Mouse (Mus musculus) midbrain, postnatal 0 days (tissue): ENCODE measurements around the gene Tdp1. TPM values are rescaled to one million over a fixed set of nuclear protein-coding genes. Genes with fewer than 3 reads are reported as not detected.
A peak's percentile ranks its signal among the peaks of the same experiment; 100 is the strongest.

Experiments used
- ATAC-seq: fragments of 200-750 bp; cut with Nextera tagmentation; 2 replicates; pipeline ENCODE4 v1.8.0; 2017; ENCODE audit warnings: moderate number of reproducible peaks, mild to moderate bottlenecking, moderate TSS enrichment, moderate library complexity; ENCODE audit not compliant: low FRiP score
- DNase-seq: peaks from one replicate; pipeline ENCODE4 v3.0.0-alpha.2; 2015; ENCODE audit warnings: low spot score
- H3K27ac ChIP-seq: fragments of 300-500 bp; sonication (generic); 2 replicates; pipeline ENCODE4 v1.5.1; 2014; ENCODE audit warnings: low read depth, mild to moderate bottlenecking, low read length, mixed read lengths
- H3K27me3 ChIP-seq: fragments of 300-500 bp; sonication (generic); 2 replicates; pipeline ENCODE4 v1.6.1; 2014; ENCODE audit warnings: low read length, control low read depth, mixed read lengths; ENCODE audit not compliant: insufficient read depth
- H3K36me3 ChIP-seq: fragments of 300-500 bp; sonication (generic); 2 replicates; pipeline ENCODE4 v1.6.1; 2014; ENCODE audit warnings: low read length, control low read depth, mixed read lengths; ENCODE audit not compliant: insufficient read depth
- H3K4me1 ChIP-seq: fragments of 300-500 bp; sonication (generic); 2 replicates; pipeline ENCODE4 v1.6.1; 2014; ENCODE audit warnings: mild to moderate bottlenecking, control low read depth, antibody characterized with exemption, low read length, mixed read lengths; ENCODE audit not compliant: insufficient read depth
- H3K4me2 ChIP-seq: fragments of 300-500 bp; sonication (generic); 2 replicates; pipeline ENCODE4 v1.6.1; 2014; ENCODE audit warnings: low read depth, mild to moderate bottlenecking, low read length, mixed read lengths; ENCODE audit not compliant: poor library complexity, severe bottlenecking
- H3K4me3 ChIP-seq: fragments of 300-500 bp; sonication (generic); 2 replicates; pipeline ENCODE4 v1.5.1; 2014; ENCODE audit warnings: low read depth, mild to moderate bottlenecking, low read length, moderate library complexity
- H3K9ac ChIP-seq: fragments of 300-500 bp; sonication (generic); replicated peaks from 2 replicates; pipeline ENCODE4 v1.6.1; 2014; ENCODE audit warnings: mild to moderate bottlenecking, low read length, moderate library complexity, mixed read lengths; ENCODE audit not compliant: poor library complexity, severe bottlenecking
- H3K9me3 ChIP-seq: fragments of 300-500 bp; sonication (generic); 2 replicates; pipeline ENCODE4 v1.6.1; 2016; ENCODE audit warnings: low read length, control low read depth
- CTCF ChIP-seq: IDR thresholded peaks from 2 replicates; pipeline ENCODE4 v1.5.1; 2016; ENCODE audit warnings: antibody characterized with exemption, mild to moderate bottlenecking
- WGBS: fragments of 180-500 bp; shearing (Covaris S2); extraction: QIAGEN DNeasy Blood & Tissue Kit; methylation state at CpG from one replicate; pipeline ENCODE4 v1.1.7; 2014; 5-methylcytosine and 5-hydroxymethylcytosine counted together
- polyA plus RNA-seq: library from polyadenylated mRNA; unstranded; fragments of >200 nt; fragmentation: Nextera tagmentation; extraction: Ambion mirVana; gene quantifications from 2 replicates; pipeline ENCODE4 v1.2.1, GENCODE M21; 2015
- total RNA-seq: library from RNA; depleted of rRNA; stranded (reverse); fragments of >200 nt; gene quantifications from 2 replicates; pipeline ENCODE4 v1.2.3, GENCODE M21; 2014

Tdp1 gene
- total and polyA plus RNA-seq, 2 experiments from 2014 or later, result 19.0 to 31.8 TPM

GRCm38 (mm10) chr12:99844951-99845350 lies 39.4 kb upstream of the Tdp1 start:
- Histone ChIP-seq H3K27me3 (no peaks in the 10 kb centered on the region), H3K4me1 (no peaks in the 10 kb centered on the region), H3K4me2 (no peak overlapping the region), H3K36me3 (no peaks in the 10 kb centered on the region), H3K9me3 (no peaks in the 10 kb centered on the region), H3K4me3 (no peak overlapping the region), H3K27ac (no peak overlapping the region), H3K9ac (no peak overlapping the region)
- ATAC-seq (no peak), DNase-seq (no peak)
- TF ChIP-seq CTCF, result no peak
- 88% methylated on average over 8 of the region's 8 CpGs for WGBS

GRCm38 (mm10) chr12:99849996-99850395 lies 34.3 kb upstream of the Tdp1 start:
- H3K27me3 ChIP-seq, result no peaks in the 10 kb centered on the region
- H3K4me1 ChIP-seq, result peaks cover 8% of the 10 kb centered on the region; the same call in 1 of the 2 replicates
- no peak overlapping the region for H3K4me2 ChIP-seq
- DNase-seq (no peak), ATAC-seq (no peak)
- H3K9ac ChIP-seq, result no peak overlapping the region
- no peaks in the 10 kb centered on the region for H3K9me3 ChIP-seq
- no peaks in the 10 kb centered on the region for H3K36me3 ChIP-seq
- TF ChIP-seq CTCF, result no peak
- no peak overlapping the region for H3K27ac ChIP-seq
- 84% methylated on average over 2 of the region's 2 CpGs for WGBS
- H3K4me3 ChIP-seq, result no peak overlapping the region

GRCm38 (mm10) chr12:99853323-99854258 lies 30.7 kb upstream of the Tdp1 start:
- H3K27ac ChIP-seq, result no peak overlapping the region
- WGBS, result 60% methylated on average over 14 of the region's 14 CpGs

GRCm38 (mm10) chr12:99856011-99856410 lies 28.3 kb upstream of the Tdp1 start:
- no peak for ATAC-seq
- no peak for TF ChIP-seq CTCF
- DNase-seq, result peak; percentile 61
- H3K27me3 ChIP-seq, result no peaks in the 10 kb centered on the region
- H3K9ac ChIP-seq, result no peak overlapping the region
- H3K9me3 ChIP-seq, result no peaks in the 10 kb centered on the region
- H3K4me3 ChIP-seq, result no peak overlapping the region
- peaks cover 8% of the 10 kb centered on the region; the same call in 1 of the 2 replicates for H3K4me1 ChIP-seq
- 43% methylated on average over 9 of the region's 9 CpGs for WGBS
- no peak overlapping the region for H3K4me2 ChIP-seq
- no peaks in the 10 kb centered on the region for H3K36me3 ChIP-seq
- no peak overlapping the region for H3K27ac ChIP-seq

More at GRCm38 (mm10) chr12:99853323-99854258, 30.7 kb upstream of the Tdp1 start:
- Histone ChIP-seq H3K4me3 (no peak overlapping the region), H3K4me2 (no peak overlapping the region), H3K9me3 (no peaks in the 10 kb centered on the region), H3K27me3 (no peaks in the 10 kb centered on the region), H3K36me3 (no peaks in the 10 kb centered on the region), H3K4me1 (peaks cover 8% of the 10 kb centered on the region; the same call in 1 of the 2 replicates), H3K9ac (0 out of 2 replicates have a peak overlapping the region, but pooled peaks have one; percentile 8)
- ATAC-seq, result no peak
- DNase-seq, result peak; percentile 42
- no peak for TF ChIP-seq CTCF

GRCm38 (mm10) chr12:99858664-99859063 lies 25.7 kb upstream of the Tdp1 start:
- H3K27me3 ChIP-seq, result no peaks in the 10 kb centered on the region
- H3K36me3 ChIP-seq, result no peaks in the 10 kb centered on the region
- 92% methylated on average over 5 of the region's 5 CpGs for WGBS
- no peaks in the 10 kb centered on the region for H3K9me3 ChIP-seq
- no peak for TF ChIP-seq CTCF
- H3K27ac ChIP-seq, result no peak overlapping the region
- DNase-seq, result no peak
- no peak for ATAC-seq
- no peak overlapping the region for H3K4me2 ChIP-seq
- H3K4me1 ChIP-seq, result peaks cover 4% of the 10 kb centered on the region; the same call in 1 of the 2 replicates
- H3K9ac ChIP-seq, result no peak overlapping the region
- no peak overlapping the region for H3K4me3 ChIP-seq
